Mouse (Mus musculus) gastrocnemius, postnatal 14 days (tissue): ENCODE data around the gene Cdhr1. TPM values are rescaled to one million over a fixed set of nuclear protein-coding genes. Genes with fewer than 3 reads are reported as not detected.
"Not testable (repeated sequence)": the region's sequence is repeated elsewhere in the genome, so short reads cannot be mapped to it uniquely, and the experiment has no call there.

Experiments
- DNase-seq: peaks from one replicate; pipeline ENCODE4 v3.0.0; 2021; ENCODE audit warnings: mixed read lengths
- intact Hi-C: fragments of 180-260 bp; cut with DNase I; formaldehyde crosslinking; loops from one replicate; pipeline ENCODE4 v1.15.1; 2025; ENCODE audit warnings: low total_unique reads
- long read RNA-seq, 2 experiments: library from polyadenylated mRNA; stranded (forward); transcript quantifications; one replicate each; pipeline ENCODE4 v2.0.0; 2021
- total RNA-seq, 2 experiments: library from RNA; stranded (reverse); gene quantifications; 2 replicates each; pipeline ENCODE4 v1.2.3; 2021

Gene Cdhr1
- not detected for total RNA-seq
- long read RNA-seq, experiment 1: 0 reads
- long read RNA-seq, experiment 2: 0 reads

- no peak for DNase-seq
- intact Hi-C loops: no loop called here
Measured at GRCm38 (mm10) chr14:37097956-37098530, at the start of gene Cdhr1. Gene Cdhr1 (minus strand): TSS chr14:37098347.

DNA sequence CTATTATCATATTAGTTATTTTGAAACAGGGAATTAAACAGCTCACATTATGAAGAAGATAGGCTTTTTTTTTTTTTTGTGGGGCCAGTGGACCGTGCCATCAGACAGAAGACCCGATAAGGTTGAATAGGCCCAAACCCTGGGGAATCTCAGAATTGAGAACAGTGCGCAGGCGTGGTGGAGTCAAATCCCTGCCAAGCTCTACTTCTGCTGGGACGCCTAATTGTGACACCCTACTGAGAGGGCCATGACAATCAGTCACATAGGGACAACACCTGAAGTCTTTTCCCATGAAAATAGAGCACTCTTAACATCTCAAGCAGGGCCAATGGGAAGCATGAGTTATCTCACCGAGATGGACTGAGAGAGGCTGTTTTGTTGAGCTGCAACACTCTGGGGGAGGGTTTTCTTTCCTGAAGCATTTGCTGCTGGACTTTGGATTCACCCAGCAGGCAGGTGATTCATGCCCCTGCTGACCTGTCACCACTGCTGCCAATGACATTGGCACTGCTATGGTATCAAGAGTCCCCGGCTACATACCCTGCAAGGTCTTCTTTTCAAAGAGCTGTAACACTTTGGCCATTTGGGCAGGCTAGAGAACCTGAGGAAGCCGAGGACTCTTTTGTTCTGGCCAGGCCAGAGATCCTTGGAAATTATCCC lies 41.0 kb upstream of the Cdhr1 start:
- DNase-seq: no peak
- intact Hi-C loops: no loop called here

- DNase-seq, intact Hi-C loops: not testable (repeated sequence)
Measured at GRCm38 (mm10) chr14:37137596-37137995, 39.4 kb upstream of the Cdhr1 start.

- intact Hi-C loops: no loop called here
- DNase-seq: no peak
Measured at GRCm38 (mm10) chr14:37136110-37136509, 38.0 kb upstream of the Cdhr1 start.

DNA sequence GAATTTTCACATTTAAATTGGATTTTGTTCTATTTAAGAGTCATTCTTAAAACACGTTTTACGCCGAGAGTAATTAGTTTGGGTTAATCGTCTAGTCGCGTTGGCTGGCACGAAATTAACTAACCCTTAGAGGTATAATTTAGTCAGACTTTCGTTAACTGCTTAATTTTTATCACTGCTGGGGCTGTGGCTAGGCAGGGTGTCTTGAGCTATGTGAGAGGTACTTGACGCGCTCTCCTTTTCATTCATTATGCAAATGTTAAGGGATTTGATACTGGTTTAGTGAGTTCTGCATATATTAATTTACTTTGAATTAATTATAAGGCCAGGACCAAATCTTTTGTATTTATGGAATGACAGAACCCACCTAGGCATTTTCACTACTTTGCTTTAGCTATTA lies 37.5 kb upstream of the Cdhr1 start:
- intact Hi-C loops: no loop called here
- no peak for DNase-seq

DNA sequence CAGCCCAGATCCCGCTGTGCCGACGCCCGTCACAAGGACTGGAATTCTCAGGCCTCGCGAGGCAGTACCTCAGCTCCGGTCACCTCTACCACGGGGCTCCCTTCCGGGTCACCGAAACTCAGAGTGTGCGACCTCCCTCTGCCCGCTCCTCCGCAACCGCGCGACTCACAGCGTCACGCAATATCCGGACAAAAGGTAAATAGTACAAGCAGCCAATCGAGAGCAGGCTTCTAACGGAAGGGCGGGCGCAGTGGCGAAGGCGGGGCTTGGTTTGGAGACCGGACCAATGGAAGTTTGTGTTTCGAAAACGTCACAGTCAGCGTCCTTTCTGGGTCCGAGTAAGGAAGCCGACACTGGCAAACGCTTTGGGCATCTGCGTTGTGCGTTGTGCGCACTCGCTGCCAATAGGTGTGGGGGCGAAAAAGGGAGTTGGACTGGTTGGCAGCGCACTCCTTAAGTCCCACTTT lies 37.0 kb upstream of the Cdhr1 start, which contains the start of gene Ghitm:
Gene Ghitm (minus strand): TSS at position 146 of the 467 bp plus-strand sequence.
- intact Hi-C loops: no loop called here
- peak; percentile 93 for DNase-seq

- intact Hi-C loops: no loop called here
- no peak for DNase-seq
Measured at GRCm38 (mm10) chr14:37134304-37135126, 36.4 kb upstream of the Cdhr1 start.

- intact Hi-C loops: no loop called here
Measured at GRCm38 (mm10) chr14:37127652-37128051, 29.5 kb upstream of the Cdhr1 start.

GRCm38 (mm10) chr14:37119233-37119632 lies 21.1 kb upstream of the Cdhr1 start:
- intact Hi-C loops: no loop called here
- no peak for DNase-seq

More at GRCm38 (mm10) chr14:37127652-37128051, 29.5 kb upstream of the Cdhr1 start:
- peak; percentile 12 for DNase-seq

GRCm38 (mm10) chr14:37113922-37114321 lies 15.8 kb upstream of the Cdhr1 start, which contains the start of gene 2610528A11Rik:
Gene 2610528A11Rik (minus strand): TSS chr14:37114022.
- intact Hi-C loops: no loop called here
- no peak for DNase-seq

DNA sequence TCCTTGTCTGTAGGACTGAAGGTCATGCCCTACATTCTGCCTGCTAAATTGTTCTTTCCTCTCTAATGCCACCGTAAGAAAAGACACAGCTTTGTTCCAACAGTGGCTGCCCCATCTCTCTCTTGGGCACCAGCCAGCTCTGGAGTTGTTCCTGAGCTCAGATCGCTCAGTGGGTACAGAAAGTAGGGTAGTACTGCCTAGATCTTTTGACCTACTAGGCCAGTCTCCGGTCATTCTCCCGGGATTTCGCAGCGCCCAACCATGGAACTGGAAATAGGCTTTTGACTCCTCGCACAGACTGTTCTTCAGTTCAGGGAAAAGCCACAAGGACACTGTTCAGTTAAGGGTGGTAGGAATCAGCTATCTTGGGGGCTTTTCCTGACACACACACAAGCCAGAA lies 14.8 kb upstream of the Cdhr1 start:
- DNase-seq: no peak
- intact Hi-C loops: no loop called here

- no peak for DNase-seq
- intact Hi-C loops: no loop called here
Measured at GRCm38 (mm10) chr14:37111371-37111770, 13.2 kb upstream of the Cdhr1 start.

- no peak for DNase-seq
- intact Hi-C loops: no loop called here
Measured at GRCm38 (mm10) chr14:37110456-37110855, 12.3 kb upstream of the Cdhr1 start.

DNA sequence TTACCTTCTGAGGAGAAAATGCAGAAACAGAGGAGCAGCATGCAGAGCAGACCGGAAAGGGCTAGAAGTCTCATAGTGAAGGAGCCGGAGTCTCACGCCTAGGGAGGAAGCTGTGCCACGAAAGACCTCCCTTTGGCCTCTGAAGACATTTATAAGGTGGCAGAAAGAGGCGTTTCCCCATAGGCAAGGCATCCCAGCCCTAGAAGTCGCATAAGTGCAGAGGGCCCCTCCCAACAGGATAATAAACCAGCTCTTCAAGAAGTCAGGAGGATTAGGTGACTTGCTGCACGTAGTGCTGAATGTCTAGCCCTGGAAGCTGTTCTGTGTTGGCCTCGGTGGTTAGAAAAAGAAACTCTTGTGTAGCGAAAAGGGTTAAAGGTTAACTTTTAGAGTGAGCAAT lies 11.8 kb upstream of the Cdhr1 start:
- intact Hi-C loops: no loop called here
- DNase-seq: no peak

DNA sequence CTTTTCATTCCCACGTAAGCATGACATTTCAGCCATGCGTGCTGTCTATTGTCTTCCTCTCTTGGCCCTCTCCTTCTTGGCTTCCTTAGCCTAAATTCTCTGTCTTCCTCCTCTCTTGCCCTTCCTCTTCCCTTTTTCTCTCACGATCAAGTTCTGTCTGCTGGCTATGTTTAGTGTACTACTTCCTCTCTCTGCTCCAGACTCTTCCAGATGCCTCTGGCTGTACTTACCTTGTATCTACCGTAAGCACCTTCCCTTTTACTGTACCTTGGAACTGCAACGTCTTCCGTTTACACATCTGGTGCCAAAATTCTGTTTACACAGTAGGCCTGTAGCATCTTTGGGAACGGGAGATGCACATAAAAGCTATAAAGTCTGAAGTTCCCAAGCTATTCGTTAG lies 11.3 kb upstream of the Cdhr1 start:
- intact Hi-C loops: no loop called here
- DNase-seq: no peak

GRCm38 (mm10) chr14:37105846-37106245 lies 7.7 kb upstream of the Cdhr1 start:
- intact Hi-C loops: no loop called here
- DNase-seq: no peak

DNA sequence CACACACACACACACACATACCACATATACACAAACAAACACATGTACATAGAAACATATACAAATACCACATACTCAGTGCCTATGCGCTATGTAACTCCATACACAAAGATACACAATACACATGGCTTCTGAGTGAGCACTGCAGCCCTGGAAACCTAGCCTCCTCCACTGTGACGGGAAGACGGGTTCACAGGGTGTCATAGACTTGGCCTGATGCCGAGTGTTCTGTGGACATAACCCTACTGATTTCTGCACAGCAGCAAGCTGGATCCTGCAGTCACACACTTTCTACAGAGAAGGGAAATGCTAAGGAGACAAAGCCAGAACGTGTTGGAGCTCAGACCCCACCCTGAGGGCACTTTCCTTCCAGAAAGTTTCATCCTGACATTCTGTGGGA lies 6.6 kb upstream of the Cdhr1 start:
- no peak for DNase-seq
- intact Hi-C loops: no loop called here

DNA sequence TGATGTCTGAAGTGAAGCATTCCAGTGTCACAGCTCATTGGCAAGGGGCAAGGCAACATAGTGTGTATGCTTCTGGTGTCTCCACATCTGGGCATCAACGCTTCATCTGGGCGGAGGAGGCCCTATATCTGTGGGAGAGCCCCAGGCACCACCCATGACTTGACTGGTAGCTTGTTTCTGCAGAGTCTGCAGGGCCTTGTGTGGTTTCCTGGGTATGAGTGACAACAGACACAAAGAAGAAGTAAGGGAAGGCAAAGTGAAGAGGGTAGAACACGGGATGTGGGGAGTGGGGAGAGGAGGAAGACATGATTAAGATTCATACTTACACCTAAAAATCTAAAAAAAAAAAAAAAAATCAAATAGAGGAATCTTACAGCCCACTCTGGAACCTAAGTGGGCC lies 4.3 kb upstream of the Cdhr1 start:
- no peak for DNase-seq
- intact Hi-C loops: no loop called here

- intact Hi-C loops: no loop called here
- no peak for DNase-seq
Measured at GRCm38 (mm10) chr14:37101531-37101930, 3.4 kb upstream of the Cdhr1 start.

GRCm38 (mm10) chr14:37095556-37095955 lies 2.6 kb downstream of the Cdhr1 start:
- DNase-seq: no peak
- intact Hi-C loops: no loop called here
